Mouse (Mus musculus): Measurements from ENCODE around the gene Gpr171. TPM values are rescaled to one million over a fixed set of nuclear protein-coding genes. Genes with fewer than 3 reads are reported as not detected.
A peak's percentile ranks its signal among the peaks of the same experiment; 100 is the strongest.
"Not testable (repeated sequence)": the region's sequence is repeated elsewhere in the genome, so short reads cannot be mapped to it uniquely, and the experiment has no call there.

Gene Gpr171
- polyA plus RNA-seq, 1 experiment from 2014 or later: 0.18 TPM

- no peak overlapping the region for H3K4me2 ChIP-seq (ENCODE audit: low read length)
- WGBS: 71% methylated on average over 7 of the region's 7 CpGs
- no peak overlapping the region for H3K27ac ChIP-seq (ENCODE audit: low read depth, low read length)
- ATAC-seq: no peak
- DNase-seq (ENCODE audit: low spot score): no peak
- H3K27me3 ChIP-seq (replicated peaks; ENCODE audit: control insufficient read depth, insufficient read depth, low read length): no peaks in the 10 kb centered on the region
- H3K9ac ChIP-seq (ENCODE audit: low read length): no peak overlapping the region
- no peaks in the 10 kb centered on the region for H3K9me3 ChIP-seq (replicated peaks; ENCODE audit: control insufficient read depth, low read length)
- H3K36me3 ChIP-seq (ENCODE audit: control insufficient read depth, insufficient read depth, low read length): no peaks in the 10 kb centered on the region
- no peak overlapping the region for H3K4me3 ChIP-seq (ENCODE audit: low read depth, low read length)
- H3K4me1 ChIP-seq (ENCODE audit: control insufficient read depth, insufficient read depth, low read length): no peaks in the 10 kb centered on the region
Observed at GRCm38 (mm10) chr3:59121780-59122449, 20.3 kb upstream of the Gpr171 start.

GRCm38 (mm10) chr3:59121067-59121730 lies 19.6 kb upstream of the Gpr171 start:
- no peak for DNase-seq (ENCODE audit: low spot score)
- no peaks in the 10 kb centered on the region for H3K9me3 ChIP-seq (replicated peaks; ENCODE audit: control insufficient read depth, low read length)

GRCm38 (mm10) chr3:59113973-59114517 lies 12.4 kb upstream of the Gpr171 start:
- DNase-seq (ENCODE audit: low spot score) (no peak), ATAC-seq (no peak)
- H3K9me3 ChIP-seq (replicated peaks; ENCODE audit: control insufficient read depth, low read length): no peaks in the 10 kb centered on the region
- H3K4me1 ChIP-seq (ENCODE audit: control insufficient read depth, insufficient read depth, low read length): no peaks in the 10 kb centered on the region
- H3K9ac ChIP-seq (ENCODE audit: low read length): no peak overlapping the region
- no peaks in the 10 kb centered on the region for H3K36me3 ChIP-seq (ENCODE audit: control insufficient read depth, insufficient read depth, low read length)
- H3K27me3 ChIP-seq (replicated peaks; ENCODE audit: control insufficient read depth, insufficient read depth, low read length): no peaks in the 10 kb centered on the region
- H3K27ac ChIP-seq (ENCODE audit: low read depth, low read length): no peak overlapping the region
- no peak overlapping the region for H3K4me2 ChIP-seq (ENCODE audit: low read length)
- 92% methylated on average over 8 of the region's 8 CpGs for WGBS
- no peak overlapping the region for H3K4me3 ChIP-seq (ENCODE audit: low read depth, low read length)

More at GRCm38 (mm10) chr3:59121067-59121730, 19.6 kb upstream of the Gpr171 start:
- no peak overlapping the region for H3K4me3 ChIP-seq (ENCODE audit: low read depth, low read length)
- H3K27me3 ChIP-seq (replicated peaks; ENCODE audit: control insufficient read depth, insufficient read depth, low read length): no peaks in the 10 kb centered on the region
- no peak overlapping the region for H3K9ac ChIP-seq (ENCODE audit: low read length)
- H3K4me1 ChIP-seq (ENCODE audit: control insufficient read depth, insufficient read depth, low read length): no peaks in the 10 kb centered on the region
- H3K27ac ChIP-seq (ENCODE audit: low read depth, low read length): no peak overlapping the region
- 43% methylated on average over 7 of the region's 7 CpGs for WGBS
- ATAC-seq: peak; percentile 36; the same call in 1 of the 2 replicates
- no peaks in the 10 kb centered on the region for H3K36me3 ChIP-seq (ENCODE audit: control insufficient read depth, insufficient read depth, low read length)
- no peak overlapping the region for H3K4me2 ChIP-seq (ENCODE audit: low read length)

- H3K4me3 ChIP-seq (ENCODE audit: low read depth, low read length); ATAC-seq; H3K4me2 ChIP-seq (ENCODE audit: low read length); H3K27ac ChIP-seq (ENCODE audit: low read depth, low read length); H3K36me3 ChIP-seq (ENCODE audit: control insufficient read depth, insufficient read depth, low read length); H3K4me1 ChIP-seq (ENCODE audit: control insufficient read depth, insufficient read depth, low read length); DNase-seq (ENCODE audit: low spot score); H3K9ac ChIP-seq (ENCODE audit: low read length); H3K9me3 ChIP-seq (replicated peaks; ENCODE audit: control insufficient read depth, low read length); H3K27me3 ChIP-seq (replicated peaks; ENCODE audit: control insufficient read depth, insufficient read depth, low read length): not testable (repeated sequence)
- 95% methylated on average over 4 of the region's 4 CpGs for WGBS
Observed at GRCm38 (mm10) chr3:59113291-59113690, 11.7 kb upstream of the Gpr171 start.

- DNase-seq (ENCODE audit: low spot score): no peak
- 84% methylated on average over 3 of the region's 3 CpGs for WGBS
- no peaks in the 10 kb centered on the region for H3K9me3 ChIP-seq (replicated peaks; ENCODE audit: control insufficient read depth, low read length)
- no peak overlapping the region for H3K4me2 ChIP-seq (ENCODE audit: low read length)
- no peaks in the 10 kb centered on the region for H3K27me3 ChIP-seq (replicated peaks; ENCODE audit: control insufficient read depth, insufficient read depth, low read length)
- no peak overlapping the region for H3K4me3 ChIP-seq (ENCODE audit: low read depth, low read length)
- H3K4me1 ChIP-seq (ENCODE audit: control insufficient read depth, insufficient read depth, low read length): no peaks in the 10 kb centered on the region
- H3K9ac ChIP-seq (ENCODE audit: low read length): no peak overlapping the region
- ATAC-seq: no peak
- no peak overlapping the region for H3K27ac ChIP-seq (ENCODE audit: low read depth, low read length)
- H3K36me3 ChIP-seq (ENCODE audit: control insufficient read depth, insufficient read depth, low read length): no peaks in the 10 kb centered on the region
Observed at GRCm38 (mm10) chr3:59111944-59112343, 10.3 kb upstream of the Gpr171 start.

- H3K36me3 ChIP-seq (ENCODE audit: control insufficient read depth, insufficient read depth, low read length); H3K27me3 ChIP-seq (replicated peaks; ENCODE audit: control insufficient read depth, insufficient read depth, low read length); DNase-seq (ENCODE audit: low spot score); ATAC-seq; H3K4me3 ChIP-seq (ENCODE audit: low read depth, low read length); H3K9ac ChIP-seq (ENCODE audit: low read length); H3K4me1 ChIP-seq (ENCODE audit: control insufficient read depth, insufficient read depth, low read length); H3K27ac ChIP-seq (ENCODE audit: low read depth, low read length); H3K9me3 ChIP-seq (replicated peaks; ENCODE audit: control insufficient read depth, low read length); H3K4me2 ChIP-seq (ENCODE audit: low read length): not testable (repeated sequence)
- WGBS: 94% methylated on average over 3 of the region's 3 CpGs
Observed at GRCm38 (mm10) chr3:59109834-59110233, 8.2 kb upstream of the Gpr171 start.

- no peak overlapping the region for H3K4me3 ChIP-seq (ENCODE audit: low read depth, low read length)
- DNase-seq (ENCODE audit: low spot score) (no peak), ATAC-seq (no peak)
- WGBS: 98% methylated on average over 4 of the region's 4 CpGs
- no peaks in the 10 kb centered on the region for H3K4me1 ChIP-seq (ENCODE audit: control insufficient read depth, insufficient read depth, low read length)
- no peaks in the 10 kb centered on the region for H3K36me3 ChIP-seq (ENCODE audit: control insufficient read depth, insufficient read depth, low read length)
- H3K9ac ChIP-seq (ENCODE audit: low read length): no peak overlapping the region
- H3K27me3 ChIP-seq (replicated peaks; ENCODE audit: control insufficient read depth, insufficient read depth, low read length): no peaks in the 10 kb centered on the region
- H3K9me3 ChIP-seq (replicated peaks; ENCODE audit: control insufficient read depth, low read length): no peaks in the 10 kb centered on the region
- H3K4me2 ChIP-seq (ENCODE audit: low read length): no peak overlapping the region
- no peak overlapping the region for H3K27ac ChIP-seq (ENCODE audit: low read depth, low read length)
Observed at GRCm38 (mm10) chr3:59107439-59107838, 5.8 kb upstream of the Gpr171 start.

- H3K27me3 ChIP-seq (replicated peaks; ENCODE audit: control insufficient read depth, insufficient read depth, low read length): no peaks in the 10 kb centered on the region
- H3K4me2 ChIP-seq (ENCODE audit: low read length): no peak overlapping the region
- no peaks in the 10 kb centered on the region for H3K4me1 ChIP-seq (ENCODE audit: control insufficient read depth, insufficient read depth, low read length)
- DNase-seq (ENCODE audit: low spot score): no peak
- no peaks in the 10 kb centered on the region for H3K9me3 ChIP-seq (replicated peaks; ENCODE audit: control insufficient read depth, low read length)
- H3K4me3 ChIP-seq (ENCODE audit: low read depth, low read length): no peak overlapping the region
- WGBS: 88% methylated on average over 4 of the region's 4 CpGs
- H3K27ac ChIP-seq (ENCODE audit: low read depth, low read length): no peak overlapping the region
- no peak overlapping the region for H3K9ac ChIP-seq (ENCODE audit: low read length)
- no peak for ATAC-seq
- no peaks in the 10 kb centered on the region for H3K36me3 ChIP-seq (ENCODE audit: control insufficient read depth, insufficient read depth, low read length)
Observed at GRCm38 (mm10) chr3:59104462-59104861, 2.8 kb upstream of the Gpr171 start.

GRCm38 (mm10) chr3:59102146-59102545 lies 525 bp upstream of the Gpr171 start:
- WGBS: 98% methylated on average over 2 of the region's 2 CpGs
- Histone ChIP-seq H3K4me3 (ENCODE audit: low read depth, low read length) (no peak overlapping the region), H3K27me3 (replicated peaks; ENCODE audit: control insufficient read depth, insufficient read depth, low read length) (no peaks in the 10 kb centered on the region), H3K4me2 (ENCODE audit: low read length) (no peak overlapping the region), H3K36me3 (ENCODE audit: control insufficient read depth, insufficient read depth, low read length) (no peaks in the 10 kb centered on the region), H3K27ac (ENCODE audit: low read depth, low read length) (no peak overlapping the region), H3K4me1 (ENCODE audit: control insufficient read depth, insufficient read depth, low read length) (no peaks in the 10 kb centered on the region), H3K9ac (ENCODE audit: low read length) (no peak overlapping the region), H3K9me3 (replicated peaks; ENCODE audit: control insufficient read depth, low read length) (no peaks in the 10 kb centered on the region)
- ATAC-seq (no peak), DNase-seq (ENCODE audit: low spot score) (no peak)
